Mouse (Mus musculus) left cerebral cortex, postnatal 10 days (tissue): ENCODE data around the gene Gtf2i. TPM values are rescaled to one million over a fixed set of nuclear protein-coding genes. Genes with fewer than 3 reads are reported as not detected.
"Not testable (repeated sequence)": the region's sequence is repeated elsewhere in the genome, so short reads cannot be mapped to it uniquely, and the experiment has no call there.

Source experiments
- DNase-seq, 2 experiments: peaks; one replicate each; pipeline ENCODE4 v3.0.0; 2021 to 2022; ENCODE audit warnings: low spot score in 2 of 2, mixed read lengths in 1 of 2; ENCODE audit errors: extremely low spot score in 1 of 2
- intact Hi-C: fragments of 180-260 bp; cut with DNase I; formaldehyde crosslinking; loops from one replicate; pipeline ENCODE4 v1.15.1; 2025
- total RNA-seq, 2 experiments: library from RNA; stranded (reverse); gene quantifications; 2 replicates each; pipeline ENCODE4 v1.2.3; 2021

Gene Gtf2i
- total RNA-seq, result 100 to 1,000 TPM; 186 to 207 TPM

- intact Hi-C loops, result no loop called here
- DNase-seq, result peak; percentile 96 to 97
These were observed at the start of gene Gtf2i for GRCm38 (mm10) chr5:134314688-134315622. Gene Gtf2i, minus strand, starts transcription at chr5:134314760.

- no peak for DNase-seq
- intact Hi-C loops, result no loop called here
These were observed 44.5 kb upstream of the Gtf2i start for GRCm38 (mm10) chr5:134359101-134359500.

- intact Hi-C loops, DNase-seq: not testable (repeated sequence)
These were observed 40.8 kb upstream of the Gtf2i start for GRCm38 (mm10) chr5:134355372-134355771.

- DNase-seq, result no peak
- intact Hi-C loops, result no loop called here
These were observed 38.6 kb upstream of the Gtf2i start for GRCm38 (mm10) chr5:134353117-134353516.

- intact Hi-C loops, result no loop called here
- peak in 1 of 2 experiments; percentile 41 for DNase-seq
These were observed 38.0 kb upstream of the Gtf2i start for GRCm38 (mm10) chr5:134352527-134353001.

- DNase-seq, result peak in 1 of 2 experiments; percentile 78
- intact Hi-C loops, result no loop called here
These were observed 36.1 kb upstream of the Gtf2i start for GRCm38 (mm10) chr5:134350660-134351059.

- no peak for DNase-seq
- intact Hi-C loops, result loop anchor here (10.0 kb wide), 1 partner anchor 72 kb away; no protein-coding TSS in a partner anchor
These were observed 32.5 kb upstream of the Gtf2i start for GRCm38 (mm10) chr5:134347066-134347465.

GRCm38 (mm10) chr5:134345449-134345848, 30.9 kb upstream of the Gtf2i start:
- intact Hi-C loops, result loop anchor here (10.0 kb wide), 1 partner anchor 71 kb away; no protein-coding TSS in a partner anchor
- DNase-seq, result peak in 1 of 2 experiments; percentile 61

- DNase-seq, result no peak
- intact Hi-C loops, result loop anchor here (10.0 kb wide), 1 partner anchor 69 kb away; no protein-coding TSS in a partner anchor
These were observed 29.5 kb upstream of the Gtf2i start for GRCm38 (mm10) chr5:134344076-134344475.

- intact Hi-C loops, result loop anchor here (10.0 kb wide), 1 partner anchor 69 kb away; no protein-coding TSS in a partner anchor
- DNase-seq, result not testable (repeated sequence)
These were observed 29.0 kb upstream of the Gtf2i start for GRCm38 (mm10) chr5:134343530-134343929.

- DNase-seq, result no peak
- intact Hi-C loops, result loop anchor here (10.0 kb wide), 1 partner anchor 68 kb away; no protein-coding TSS in a partner anchor
These were observed 28.1 kb upstream of the Gtf2i start for GRCm38 (mm10) chr5:134342503-134343205.

GRCm38 (mm10) chr5:134341721-134342120, 27.2 kb upstream of the Gtf2i start:
- intact Hi-C loops, result loop anchor here (2.0 to 10.0 kb wide), 2 partner anchors 67 to 161 kb away; no protein-coding TSS in a partner anchor
- no peak for DNase-seq

- DNase-seq, result no peak
These were observed 26.8 kb upstream of the Gtf2i start for GRCm38 (mm10) chr5:134341321-134341720.

GRCm38 (mm10) chr5:134340101-134340522, 25.6 kb upstream of the Gtf2i start:
- DNase-seq, result no peak
- intact Hi-C loops, result loop anchor here (2.0 to 10.0 kb wide), 2 partner anchors 65 to 159 kb away; no protein-coding TSS in a partner anchor

More at GRCm38 (mm10) chr5:134341321-134341720, 26.8 kb upstream of the Gtf2i start:
- intact Hi-C loops, result loop anchor here (2.0 to 10.0 kb wide), 2 partner anchors 67 to 161 kb away; no protein-coding TSS in a partner anchor

- intact Hi-C loops, DNase-seq: not testable (repeated sequence)
These were observed 22.5 kb upstream of the Gtf2i start for GRCm38 (mm10) chr5:134337012-134337411.

- intact Hi-C loops, result no loop called here
- no peak for DNase-seq
These were observed 18.2 kb upstream of the Gtf2i start for GRCm38 (mm10) chr5:134332743-134333142.

- intact Hi-C loops, result no loop called here
- DNase-seq, result no peak
These were observed 15.5 kb upstream of the Gtf2i start for GRCm38 (mm10) chr5:134330082-134330481.

GRCm38 (mm10) chr5:134329311-134329710, 14.8 kb upstream of the Gtf2i start:
- intact Hi-C loops, result no loop called here
- DNase-seq, result no peak

- intact Hi-C loops, result no loop called here
These were observed 14.0 kb upstream of the Gtf2i start for GRCm38 (mm10) chr5:134328482-134329001.

More at GRCm38 (mm10) chr5:134328482-134329001, 14.0 kb upstream of the Gtf2i start:
- no peak for DNase-seq
